Mouse (Mus musculus) C2C12 (cell line): ENCODE data around the gene Ppfibp1. TPM values are rescaled to one million over a fixed set of nuclear protein-coding genes. Genes with fewer than 3 reads are reported as not detected.

Experiments used
- H3K27me3 ChIP-seq: one replicate; pipeline ENCODE4 v1.6.1; 2011; ENCODE audit not compliant: control insufficient read depth, insufficient read depth, insufficient read length
- H3K36me3 ChIP-seq: one replicate; pipeline ENCODE4 v1.6.1; 2011; ENCODE audit not compliant: control insufficient read depth, insufficient read depth
- H3K4me3 ChIP-seq: one replicate; pipeline ENCODE4 v1.5.1; 2011; ENCODE audit warnings: mild to moderate bottlenecking, control low read depth; ENCODE audit not compliant: poor library complexity, insufficient read depth, severe bottlenecking
- H3K79me2 ChIP-seq: one replicate; pipeline ENCODE4 v1.6.1; 2011; ENCODE audit not compliant: control insufficient read depth, insufficient read depth
- H3K79me3 ChIP-seq: one replicate; pipeline ENCODE4 v1.6.1; 2011; ENCODE audit warnings: low read depth, control low read depth
- H3ac ChIP-seq: one replicate; pipeline ENCODE3; 2011; ENCODE audit warnings: low read depth; ENCODE audit not compliant: control insufficient read depth, insufficient read length
- CEBPB ChIP-seq: IDR thresholded peaks from one replicate; pipeline ENCODE4 v1.6.1; 2011; ENCODE audit warnings: low read depth, mild to moderate bottlenecking, control low read depth, moderate library complexity
- CTCF ChIP-seq: IDR thresholded peaks from one replicate; pipeline ENCODE4 v1.5.1; 2011; ENCODE audit not compliant: control insufficient read depth, insufficient read depth, insufficient read length
- FOSL1 ChIP-seq: IDR thresholded peaks from one replicate; pipeline ENCODE4 v1.8.0; 2011; ENCODE audit warnings: mild to moderate bottlenecking, low read length; ENCODE audit not compliant: poor library complexity, insufficient read depth, severe bottlenecking
- MAX ChIP-seq: IDR thresholded peaks from one replicate; pipeline ENCODE4 v1.6.1; 2011; ENCODE audit warnings: mild to moderate bottlenecking, control low read depth
- MYOD1 ChIP-seq: IDR thresholded peaks from one replicate; pipeline ENCODE4 v1.6.1; 2011; ENCODE audit warnings: low read depth; ENCODE audit not compliant: control insufficient read depth, insufficient read length
- MYOG ChIP-seq: IDR thresholded peaks from one replicate; pipeline ENCODE4 v1.6.1; 2011; ENCODE audit not compliant: control insufficient read depth, insufficient read length; ENCODE audit errors: extremely low read depth
- USF1 ChIP-seq: IDR thresholded peaks from one replicate; pipeline ENCODE4 v1.6.1; 2011; ENCODE audit warnings: low read depth, mild to moderate bottlenecking, control low read depth, moderate library complexity
- polyA plus RNA-seq: library from polyadenylated mRNA; unstranded; fragments of >200 nt; fragmentation: generic; extraction: Trizol; gene quantifications from one replicate; pipeline ENCODE4 v1.2.1, GENCODE M21; 2012; ENCODE audit warnings: missing spikeins

Ppfibp1 gene
- polyA plus RNA-seq, 1 experiment = 61.1 TPM

DNA sequence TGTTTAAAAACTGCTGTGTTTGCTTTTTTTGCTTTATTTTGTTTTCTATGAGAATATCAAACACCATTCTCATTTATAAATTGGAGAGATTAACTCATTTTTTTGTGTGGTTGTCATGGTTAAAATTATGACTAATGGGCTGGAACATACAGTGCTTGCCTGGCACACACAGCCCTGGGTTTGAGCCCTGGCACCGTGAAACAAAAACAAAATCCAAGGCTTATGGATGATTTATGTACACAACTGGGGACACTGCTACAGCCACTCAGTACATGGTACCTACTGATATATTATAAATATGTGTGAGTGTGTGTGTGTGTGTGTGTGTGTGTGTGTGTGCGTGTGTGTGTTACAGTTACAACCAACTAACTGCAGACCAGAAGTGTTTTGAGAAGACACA, 85.1 kb downstream of the Ppfibp1 start:
- Histone ChIP-seq H3K4me3 (no peak overlapping the region), H3K27me3 (no peaks in the 10 kb centered on the region), H3K36me3 (peaks cover 19% of the 10 kb centered on the region), H3K79me2 (peaks cover 74% of the 10 kb centered on the region), H3K79me3 (peaks cover 35% of the 10 kb centered on the region), H3ac (no peak overlapping the region)
- TF ChIP-seq CEBPB = no peak
- no peak for TF ChIP-seq MYOD1
- TF ChIP-seq MYOG = no peak
- TF ChIP-seq FOSL1 = no peak
- no peak for TF ChIP-seq USF1
- TF ChIP-seq MAX = no peak
- no peak for TF ChIP-seq CTCF

GRCm38 (mm10) chr6:146973830-146974229, 85.5 kb downstream of the Ppfibp1 start:
- TF ChIP-seq USF1 = no peak
- TF ChIP-seq CEBPB = no peak
- Histone ChIP-seq H3K79me3 (peaks cover 35% of the 10 kb centered on the region), H3K4me3 (no peak overlapping the region)

GRCm38 (mm10) chr6:146976446-146976845, 88.2 kb downstream of the Ppfibp1 start:
- no peak overlapping the region for H3K4me3 ChIP-seq
- H3K79me2 ChIP-seq = peaks cover 44% of the 10 kb centered on the region
- no peak overlapping the region for H3ac ChIP-seq
- peaks cover 23% of the 10 kb centered on the region for H3K79me3 ChIP-seq
- H3K27me3 ChIP-seq = no peaks in the 10 kb centered on the region
- peaks cover 46% of the 10 kb centered on the region for H3K36me3 ChIP-seq
- TF ChIP-seq CTCF (no peak), MYOG (no peak), CEBPB (no peak), FOSL1 (no peak), USF1 (no peak), MYOD1 (no peak), MAX (no peak)

More at GRCm38 (mm10) chr6:146973830-146974229, 85.5 kb downstream of the Ppfibp1 start:
- H3K27me3 ChIP-seq = no peaks in the 10 kb centered on the region
- H3K36me3 ChIP-seq = peaks cover 23% of the 10 kb centered on the region
- peaks cover 70% of the 10 kb centered on the region for H3K79me2 ChIP-seq
- H3ac ChIP-seq = no peak overlapping the region

DNA sequence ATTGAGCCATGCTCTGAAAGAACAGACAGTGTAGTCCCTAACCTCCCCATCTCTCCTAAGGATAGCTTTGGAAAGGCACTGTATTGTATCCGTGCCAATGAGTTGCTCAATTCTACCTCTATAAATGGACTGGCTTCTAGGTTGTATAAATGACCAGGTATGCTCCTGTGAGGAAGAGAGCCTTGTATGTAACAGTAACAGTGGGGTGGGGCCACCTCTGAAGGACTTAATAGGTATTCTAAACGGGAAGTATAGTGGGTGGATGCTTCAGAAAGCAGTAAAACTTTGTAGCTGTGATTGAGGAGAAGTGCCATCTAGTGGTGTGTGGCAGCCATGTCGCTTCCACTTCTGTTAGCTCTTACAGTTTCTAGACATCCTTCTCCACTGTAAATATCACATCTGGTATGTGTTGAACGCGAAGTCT, 90.4 kb downstream of the Ppfibp1 start:
- H3K4me3 ChIP-seq = no peak overlapping the region
- H3K27me3 ChIP-seq = no peaks in the 10 kb centered on the region
- peaks cover 22% of the 10 kb centered on the region for H3K79me2 ChIP-seq
- peaks cover 61% of the 10 kb centered on the region for H3K36me3 ChIP-seq
- peaks cover 9% of the 10 kb centered on the region for H3K79me3 ChIP-seq
- TF ChIP-seq MYOG = no peak
- peak; percentile 26 for TF ChIP-seq CTCF
- no peak overlapping the region for H3ac ChIP-seq

DNA sequence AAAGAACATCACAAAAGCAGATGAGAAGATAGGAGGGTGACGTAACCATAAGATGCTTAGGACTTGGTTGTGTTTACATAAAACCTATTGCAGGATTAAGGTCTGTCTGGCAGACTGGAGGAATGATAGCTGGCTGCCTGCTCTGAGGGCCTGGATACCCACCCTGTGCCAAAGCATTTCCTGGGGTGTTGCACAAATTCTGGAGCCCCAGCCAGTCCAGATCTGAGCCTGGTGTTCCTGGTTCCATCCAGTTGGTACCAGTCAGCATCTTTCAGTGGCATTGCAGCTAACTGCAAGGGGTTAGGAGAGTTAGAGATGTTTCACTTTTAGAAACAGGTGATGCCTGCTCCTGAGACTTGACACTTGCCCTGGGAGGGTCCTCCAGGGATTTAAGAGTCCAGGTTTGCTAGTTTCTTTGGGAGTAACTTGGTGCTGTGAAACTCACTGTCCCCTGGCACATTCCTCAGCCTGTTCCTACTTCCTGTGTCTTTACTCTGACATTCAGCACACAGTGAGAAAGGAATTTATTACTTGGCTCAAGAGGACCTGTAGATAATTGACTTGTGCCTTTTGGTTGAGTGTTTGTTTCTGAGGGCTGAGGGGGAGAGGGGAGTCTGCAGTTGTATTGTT, 90.9 kb downstream of the Ppfibp1 start:
- Histone ChIP-seq H3K79me3 (peaks cover 7% of the 10 kb centered on the region), H3K4me3 (no peak overlapping the region), H3K27me3 (no peaks in the 10 kb centered on the region), H3ac (no peak overlapping the region), H3K79me2 (peaks cover 16% of the 10 kb centered on the region), H3K36me3 (peaks cover 62% of the 10 kb centered on the region)
- TF ChIP-seq MAX (no peak), FOSL1 (no peak), USF1 (no peak), CEBPB (no peak), MYOG (no peak), MYOD1 (no peak), CTCF (no peak)

- no peaks in the 10 kb centered on the region for H3K27me3 ChIP-seq
Observed at GRCm38 (mm10) chr6:146979953-146980352, 91.7 kb downstream of the Ppfibp1 start.

More at GRCm38 (mm10) chr6:146979953-146980352, 91.7 kb downstream of the Ppfibp1 start:
- H3K36me3 ChIP-seq = peaks cover 62% of the 10 kb centered on the region
- TF ChIP-seq CEBPB (no peak), CTCF (no peak), MAX (no peak), FOSL1 (no peak), MYOD1 (no peak), MYOG (no peak), USF1 (no peak)
- no peak overlapping the region for H3ac ChIP-seq
- no peak overlapping the region for H3K4me3 ChIP-seq
- peaks cover 9% of the 10 kb centered on the region for H3K79me2 ChIP-seq
- H3K79me3 ChIP-seq = peaks cover 4% of the 10 kb centered on the region
